Mouse (Mus musculus) midbrain, embryonic 11.5 days (tissue): ENCODE measurements at regions not wholly inside any gene's neighbourhood (a gene's known extent, or its start where the extent isn't known, plus 50 kb on each side); places are given as distances from the start of the nearest gene placed in this dataset.

ENCODE experiments used
- ATAC-seq: fragments of 200-750 bp; cut with Nextera tagmentation; 2 replicates; pipeline ENCODE4 v1.8.0; 2017; ENCODE audit warnings: moderate TSS enrichment, moderate library complexity; ENCODE audit not compliant: low FRiP score
- DNase-seq: peaks from one replicate; pipeline ENCODE4 v3.0.0; 2015; ENCODE audit warnings: low spot score; ENCODE audit errors: missing footprints
- H3K27ac ChIP-seq: fragments of 300-500 bp; sonication (generic); 2 replicates; pipeline ENCODE4 v1.5.1; 2014; ENCODE audit warnings: low read depth, low read length
- H3K27me3 ChIP-seq: fragments of 300-500 bp; sonication (generic); 2 replicates; pipeline ENCODE4 v1.6.1; 2014; ENCODE audit warnings: mild to moderate bottlenecking, low read length, moderate library complexity, mixed read lengths; ENCODE audit not compliant: control insufficient read depth, insufficient read depth
- H3K36me3 ChIP-seq: fragments of 300-500 bp; sonication (generic); 2 replicates; pipeline ENCODE4 v1.6.1; 2014; ENCODE audit warnings: mild to moderate bottlenecking, low read length, moderate library complexity, mixed read lengths; ENCODE audit not compliant: control insufficient read depth, insufficient read depth
- H3K4me1 ChIP-seq: fragments of 300-500 bp; sonication (generic); 2 replicates; pipeline ENCODE4 v1.6.1; 2014; ENCODE audit warnings: low read length; ENCODE audit not compliant: control insufficient read depth, insufficient read depth
- H3K4me2 ChIP-seq: fragments of 300-500 bp; sonication (generic); 2 replicates; pipeline ENCODE4 v1.6.1; 2014; ENCODE audit warnings: mild to moderate bottlenecking, moderate library complexity
- H3K4me3 ChIP-seq: fragments of 300-500 bp; sonication (generic); 2 replicates; pipeline ENCODE4 v1.5.1; 2014; ENCODE audit warnings: low read depth, low read length
- H3K9ac ChIP-seq: fragments of 300-500 bp; sonication (generic); 2 replicates; pipeline ENCODE4 v1.6.1; 2014; ENCODE audit warnings: low read length
- H3K9me3 ChIP-seq: fragments of 300-500 bp; sonication (generic); 2 replicates; pipeline ENCODE4 v1.6.1; 2016; ENCODE audit warnings: low read length; ENCODE audit not compliant: control insufficient read depth
- WGBS: fragments of 180-500 bp; shearing (Covaris S2); extraction: QIAGEN DNeasy Blood & Tissue Kit; methylation state at CpG from one replicate; pipeline ENCODE4 v1.1.7; 2014; 5-methylcytosine and 5-hydroxymethylcytosine counted together

DNA sequence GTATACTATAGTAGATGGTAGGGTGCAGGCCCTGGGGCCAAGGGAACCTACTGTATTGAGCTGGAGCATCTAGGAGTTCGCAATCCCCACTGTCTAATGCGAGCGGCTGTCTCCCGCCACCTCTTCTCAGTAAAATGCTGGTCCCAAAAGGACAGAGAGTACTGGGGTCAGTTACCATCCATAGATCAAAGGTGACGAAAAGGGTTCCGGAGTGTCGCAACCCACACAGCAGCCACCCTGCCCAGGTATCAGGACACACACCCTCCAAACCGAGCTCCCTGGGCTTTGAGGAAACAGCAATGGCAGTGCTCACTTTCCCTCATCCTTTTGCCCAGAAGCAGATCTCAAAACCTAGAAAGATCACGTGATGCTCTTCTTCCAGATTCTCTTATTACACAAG is 245.2 kb downstream of the Sp3 start:
- DNase-seq (no peak), ATAC-seq (no peak)
- H3K9me3 ChIP-seq: no peaks in the 10 kb centered on the region
- H3K27me3 ChIP-seq: no peaks in the 10 kb centered on the region
- no peaks in the 10 kb centered on the region for H3K36me3 ChIP-seq
- no peak overlapping the region for H3K27ac ChIP-seq
- no peaks in the 10 kb centered on the region for H3K4me1 ChIP-seq
- no peak overlapping the region for H3K4me2 ChIP-seq
- no peak overlapping the region for H3K4me3 ChIP-seq
- WGBS: 93% methylated on average over 9 of the region's 9 CpGs
- H3K9ac ChIP-seq: no peak overlapping the region

DNA sequence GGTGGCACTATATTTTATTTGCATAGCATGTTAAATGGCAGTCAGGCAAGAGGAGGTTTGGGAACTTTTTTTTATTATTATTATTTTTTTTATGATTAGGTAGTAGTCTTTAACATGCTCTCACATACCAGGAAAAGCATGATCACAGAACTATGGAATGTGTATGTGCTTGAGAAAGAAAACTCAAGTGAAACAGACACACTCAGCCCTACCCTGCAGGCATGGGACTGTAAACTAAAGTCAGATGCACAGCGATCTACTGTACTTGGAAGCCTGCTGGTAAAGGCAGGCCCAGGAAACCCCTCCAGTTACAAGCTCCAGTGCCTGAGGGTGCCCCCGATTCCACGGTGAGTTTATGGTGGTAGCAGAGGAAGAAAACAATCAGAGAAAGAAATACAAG is 243.6 kb downstream of the Sp3 start:
- no peaks in the 10 kb centered on the region for H3K27me3 ChIP-seq
- no peaks in the 10 kb centered on the region for H3K9me3 ChIP-seq
- H3K9ac ChIP-seq: no peak overlapping the region
- no peak for ATAC-seq
- WGBS: 86% methylated on average over 3 of the region's 3 CpGs
- no peak for DNase-seq
- H3K27ac ChIP-seq: no peak overlapping the region
- H3K4me2 ChIP-seq: no peak overlapping the region
- no peaks in the 10 kb centered on the region for H3K36me3 ChIP-seq
- H3K4me1 ChIP-seq: no peaks in the 10 kb centered on the region; the same call in 1 of the 2 replicates
- H3K4me3 ChIP-seq: no peak overlapping the region

DNA sequence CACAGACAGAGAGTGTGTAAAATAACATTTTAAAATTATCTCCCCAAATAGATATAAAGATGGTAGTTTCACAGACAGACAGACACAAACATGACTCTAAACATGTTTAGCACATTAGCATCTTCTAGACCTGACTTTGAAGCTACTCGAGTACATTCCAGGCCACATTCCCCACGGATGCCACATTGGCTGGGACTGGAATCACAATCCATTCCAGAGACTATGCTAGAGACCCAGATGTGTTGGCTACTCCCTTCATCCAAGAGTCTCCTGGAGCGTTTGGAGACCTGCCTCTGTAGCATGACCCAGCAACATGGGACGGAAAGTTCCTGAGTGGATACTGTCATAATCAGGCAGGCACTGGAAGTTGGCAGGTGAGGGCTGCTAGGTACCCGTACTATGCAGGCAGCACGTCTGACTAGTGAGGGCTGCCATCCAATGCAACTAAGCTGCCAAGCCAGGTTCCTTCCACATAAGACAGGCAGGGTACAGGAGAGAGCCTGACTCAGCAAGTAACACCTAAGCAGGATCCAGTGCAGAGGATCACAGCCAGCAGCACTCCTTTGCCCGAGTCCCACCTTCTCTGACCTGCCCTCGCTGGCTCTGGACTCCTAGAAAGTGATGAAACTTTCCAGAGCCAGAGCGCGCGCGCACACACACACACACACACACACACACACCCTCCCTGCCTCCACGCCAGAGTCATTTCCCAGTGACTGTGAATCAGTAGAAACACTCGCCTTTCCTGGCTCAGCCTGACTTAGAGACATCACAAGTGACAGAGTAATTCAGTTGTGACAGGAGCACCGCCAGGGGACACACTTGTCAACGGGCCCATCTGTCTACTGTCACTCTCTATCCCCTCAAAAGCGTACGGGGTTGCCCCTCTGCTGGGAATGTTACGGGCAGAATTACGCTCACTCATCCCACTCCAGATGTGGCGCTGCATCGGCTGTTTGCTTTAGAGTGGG is 239.6 kb downstream of the Sp3 start:
- Histone ChIP-seq H3K36me3 (no peaks in the 10 kb centered on the region), H3K27me3 (no peaks in the 10 kb centered on the region), H3K9ac (no peak overlapping the region), H3K4me2 (no peak overlapping the region), H3K9me3 (no peaks in the 10 kb centered on the region), H3K27ac (no peak overlapping the region), H3K4me1 (no peaks in the 10 kb centered on the region; the same call in 1 of the 2 replicates), H3K4me3 (no peak overlapping the region)
- ATAC-seq (no peak), DNase-seq (no peak)
- 73% methylated on average over 22 of the region's 22 CpGs for WGBS

DNA sequence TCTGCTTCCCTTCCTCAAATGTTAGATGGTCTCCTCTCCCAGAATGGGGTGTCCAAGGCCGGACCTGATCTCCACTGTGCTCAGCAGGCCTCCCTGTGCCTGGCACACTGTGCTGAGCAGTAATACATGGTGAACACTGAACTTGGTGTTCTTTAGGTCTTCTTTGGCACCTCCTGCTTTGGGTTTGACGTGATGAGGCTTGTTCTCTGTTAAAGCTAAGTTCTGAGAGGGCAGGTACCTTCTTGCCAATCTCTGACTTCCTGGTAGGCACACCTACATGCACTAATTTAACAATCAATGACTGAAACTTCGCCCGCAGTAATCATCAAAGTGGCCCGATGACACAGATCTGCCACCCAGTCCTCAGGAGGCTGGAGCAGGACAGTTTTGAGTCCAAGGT is 238.5 kb downstream of the Sp3 start:
- no peaks in the 10 kb centered on the region; the same call in 1 of the 2 replicates for H3K4me1 ChIP-seq

DNA sequence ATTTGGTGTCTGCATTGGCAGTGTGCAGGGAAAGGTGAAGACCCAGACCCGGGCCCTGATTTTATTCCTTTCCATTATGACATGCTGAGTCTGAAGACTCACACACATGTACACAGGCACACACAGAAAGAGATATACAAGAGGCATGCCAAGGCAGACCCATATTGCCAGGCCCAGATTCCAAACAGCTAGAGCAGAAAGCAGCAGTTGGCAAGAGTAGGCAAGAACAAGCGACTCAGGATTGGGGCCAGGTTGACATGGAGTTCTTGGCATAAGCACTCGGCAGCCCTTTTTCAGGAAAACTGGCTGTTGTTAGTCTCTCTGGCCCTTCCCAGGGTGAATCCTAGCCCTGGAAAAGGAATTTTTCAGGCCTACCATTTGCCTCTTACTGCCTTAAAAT is 236.6 kb downstream of the Sp3 start:
- H3K4me1 ChIP-seq: no peaks in the 10 kb centered on the region; the same call in 1 of the 2 replicates
- no peaks in the 10 kb centered on the region for H3K36me3 ChIP-seq
- 95% methylated on average over 3 of the region's 3 CpGs for WGBS
- ATAC-seq (no peak), DNase-seq (no peak)
- H3K4me3 ChIP-seq: no peak overlapping the region
- no peaks in the 10 kb centered on the region for H3K27me3 ChIP-seq
- H3K9me3 ChIP-seq: no peaks in the 10 kb centered on the region
- no peak overlapping the region for H3K4me2 ChIP-seq
- H3K27ac ChIP-seq: no peak overlapping the region
- no peak overlapping the region for H3K9ac ChIP-seq

More for the DNA sequence above, 238.5 kb downstream of the Sp3 start:
- DNase-seq (no peak), ATAC-seq (no peak)
- 91% methylated on average over 5 of the region's 5 CpGs for WGBS
- H3K36me3 ChIP-seq: no peaks in the 10 kb centered on the region
- no peak overlapping the region for H3K27ac ChIP-seq
- no peak overlapping the region for H3K9ac ChIP-seq
- H3K4me3 ChIP-seq: no peak overlapping the region
- H3K4me2 ChIP-seq: no peak overlapping the region
- H3K9me3 ChIP-seq: no peaks in the 10 kb centered on the region
- no peaks in the 10 kb centered on the region for H3K27me3 ChIP-seq

DNA sequence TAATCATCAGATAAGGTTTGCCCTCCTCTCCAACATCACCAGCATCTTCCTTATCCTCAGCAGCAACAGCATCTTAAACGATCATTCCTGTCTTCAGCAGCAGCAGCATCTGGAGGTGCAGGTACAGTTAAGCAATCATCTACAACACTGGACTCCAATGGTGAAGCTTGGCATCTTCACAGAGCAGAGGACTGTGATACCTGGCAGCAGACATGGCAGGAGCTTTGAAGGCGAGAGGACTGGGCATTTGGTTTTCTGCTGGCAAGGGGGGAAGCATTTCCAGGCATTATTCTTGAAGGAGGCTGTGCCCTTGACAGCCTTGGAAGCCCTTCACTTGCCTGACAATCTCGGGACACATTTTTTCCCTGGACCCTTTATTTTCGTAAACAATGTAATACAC is 235.3 kb downstream of the Sp3 start:
- Histone ChIP-seq H3K27ac (no peak overlapping the region), H3K9ac (no peak overlapping the region), H3K9me3 (no peaks in the 10 kb centered on the region), H3K27me3 (no peaks in the 10 kb centered on the region), H3K4me1 (no peaks in the 10 kb centered on the region; the same call in 1 of the 2 replicates), H3K4me3 (no peak overlapping the region), H3K4me2 (no peak overlapping the region), H3K36me3 (no peaks in the 10 kb centered on the region)
- WGBS: 80% methylated on average over 4 of the region's 4 CpGs
- no peak for ATAC-seq
- DNase-seq: no peak

DNA sequence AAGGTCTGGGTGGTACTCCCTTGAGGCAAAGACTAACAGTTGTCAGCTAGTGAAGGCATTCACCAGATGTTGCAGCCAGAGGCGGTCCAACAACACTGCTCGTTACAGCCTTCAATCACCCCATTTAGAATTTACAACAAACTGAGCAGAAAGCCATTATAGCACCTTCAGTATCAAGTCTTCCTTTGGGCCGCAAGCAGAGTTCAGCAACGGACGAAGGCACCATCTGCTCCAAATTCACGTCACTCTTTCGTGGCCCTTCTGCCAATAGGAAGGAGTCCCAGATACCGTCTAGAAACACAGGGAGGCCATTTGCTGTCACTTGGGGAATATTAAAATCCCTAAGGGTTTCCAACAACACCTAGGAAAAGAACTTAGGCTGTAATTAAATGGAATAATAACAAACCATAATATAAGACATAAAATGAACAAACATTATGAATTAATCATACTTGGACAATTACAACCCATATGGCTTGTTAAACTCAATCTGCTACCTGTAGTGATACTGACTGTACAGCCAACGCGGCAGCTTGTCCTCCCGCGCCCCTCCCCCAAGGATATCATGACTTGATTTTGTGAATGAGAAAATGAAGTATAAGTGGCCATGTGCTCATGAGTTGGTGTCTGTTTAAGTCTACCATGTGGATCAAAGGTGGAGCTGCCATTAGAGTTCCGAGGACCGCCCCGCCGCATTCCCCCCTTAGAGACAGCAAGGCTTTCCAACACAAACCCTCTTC is 233.6 kb downstream of the Sp3 start:
- Histone ChIP-seq H3K36me3 (no peaks in the 10 kb centered on the region), H3K27me3 (no peaks in the 10 kb centered on the region), H3K27ac (no peak overlapping the region), H3K4me1 (no peaks in the 10 kb centered on the region), H3K9ac (no peak overlapping the region), H3K4me2 (no peak overlapping the region), H3K4me3 (no peak overlapping the region), H3K9me3 (no peaks in the 10 kb centered on the region)
- 91% methylated on average over 16 of the region's 16 CpGs for WGBS
- ATAC-seq (no peak), DNase-seq (no peak)

DNA sequence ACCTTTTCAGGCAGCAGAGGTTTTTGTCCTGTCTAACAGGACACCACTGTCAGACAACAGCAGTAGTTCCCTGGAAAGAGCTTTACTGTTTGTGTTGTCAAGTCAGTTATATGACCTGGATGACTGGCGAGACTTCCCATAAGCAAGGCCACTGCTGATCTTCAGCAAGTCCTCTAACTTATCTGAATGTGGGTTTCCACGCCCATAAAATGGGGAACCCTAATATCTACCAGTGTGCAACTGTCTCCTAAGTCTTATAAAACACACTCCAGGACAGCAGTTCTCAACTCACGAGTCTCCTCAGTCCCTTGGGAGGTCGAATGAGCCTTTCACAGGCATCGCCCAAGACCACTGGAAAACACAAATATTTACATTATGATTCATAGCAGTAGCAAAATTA is 232.9 kb downstream of the Sp3 start:
- Histone ChIP-seq H3K9me3 (no peaks in the 10 kb centered on the region), H3K4me1 (no peaks in the 10 kb centered on the region), H3K27ac (no peak overlapping the region), H3K9ac (no peak overlapping the region), H3K4me3 (no peak overlapping the region), H3K4me2 (no peak overlapping the region), H3K36me3 (no peaks in the 10 kb centered on the region), H3K27me3 (no peaks in the 10 kb centered on the region)
- ATAC-seq (no peak), DNase-seq (no peak)
- 89% methylated on average over 5 of the region's 5 CpGs for WGBS

DNA sequence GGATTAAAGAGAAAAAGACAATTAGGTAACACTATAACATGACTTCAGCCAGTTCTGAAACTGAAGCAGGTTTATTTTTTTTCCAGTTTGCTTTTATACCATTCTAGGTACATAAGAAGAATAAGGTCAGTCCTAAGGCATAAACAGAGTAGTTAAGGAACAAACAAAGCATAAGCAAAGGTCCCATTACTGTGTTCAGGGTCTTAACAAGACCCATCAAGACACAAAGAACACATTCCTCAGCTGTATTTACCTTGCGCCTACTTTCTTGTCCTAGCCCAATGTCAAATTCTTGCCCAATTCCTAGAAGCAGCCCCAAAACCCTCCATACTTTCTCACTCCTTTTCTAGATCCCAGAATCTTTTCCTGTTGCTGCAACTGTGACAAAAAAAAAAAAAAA is 230.8 kb downstream of the Sp3 start:
- Histone ChIP-seq H3K4me1 (no peaks in the 10 kb centered on the region), H3K27ac (no peak overlapping the region), H3K9ac (no peak overlapping the region), H3K36me3 (no peaks in the 10 kb centered on the region), H3K4me3 (no peak overlapping the region), H3K27me3 (no peaks in the 10 kb centered on the region), H3K9me3 (no peaks in the 10 kb centered on the region), H3K4me2 (no peak overlapping the region)
- no peak for ATAC-seq
- no peak for DNase-seq
- WGBS: 92% methylated on average over 1 of the region's 1 CpGs
